Mouse (Mus musculus) erythroblast, embryonic 14.5 days (primary cell): ENCODE measurements at regions not wholly inside any gene's neighbourhood (a gene's known extent, or its start where the extent isn't known, plus 50 kb on each side); places are given as distances from the start of the nearest gene placed in this dataset.

Source experiments
- GATA1 ChIP-seq: IDR thresholded peaks from 2 replicates; pipeline ENCODE4 v1.6.1; 2012; ENCODE audit warnings: low read length, inconsistent platforms, mixed read lengths
- TAL1 ChIP-seq: IDR thresholded peaks from 3 replicates; pipeline ENCODE4 v1.6.1; 2012; ENCODE audit warnings: low read length, inconsistent platforms, mixed read lengths

DNA sequence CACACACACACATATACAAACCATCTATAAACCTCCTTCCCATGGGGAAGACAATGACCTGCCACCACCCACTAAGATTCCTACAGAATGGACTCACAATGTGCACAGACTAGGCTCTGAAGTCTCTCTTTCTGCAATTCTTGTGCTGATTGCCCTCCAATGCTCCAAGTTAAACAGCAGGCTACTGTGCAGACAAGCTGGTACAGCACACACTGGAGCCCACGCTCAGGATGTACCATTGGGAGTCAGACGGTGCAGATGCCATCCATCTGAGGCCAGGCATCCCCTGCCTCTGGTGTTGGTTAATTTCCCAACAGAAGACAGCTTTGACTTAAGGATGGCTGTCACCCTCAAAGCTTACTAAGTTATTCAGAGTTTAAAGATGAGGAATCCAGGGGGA lies 236.1 kb downstream of the Opa1 start:
- TF ChIP-seq TAL1 (no peak), GATA1 (no peak)
